Mouse (Mus musculus) kidney, adult 8-10 months (tissue): ENCODE results near the gene Tecpr1.

Experiments
- DNase-seq, 2 experiments: peaks; one replicate each; pipeline ENCODE4 v3.0.0; 2022

Gene Tecpr1

DNA sequence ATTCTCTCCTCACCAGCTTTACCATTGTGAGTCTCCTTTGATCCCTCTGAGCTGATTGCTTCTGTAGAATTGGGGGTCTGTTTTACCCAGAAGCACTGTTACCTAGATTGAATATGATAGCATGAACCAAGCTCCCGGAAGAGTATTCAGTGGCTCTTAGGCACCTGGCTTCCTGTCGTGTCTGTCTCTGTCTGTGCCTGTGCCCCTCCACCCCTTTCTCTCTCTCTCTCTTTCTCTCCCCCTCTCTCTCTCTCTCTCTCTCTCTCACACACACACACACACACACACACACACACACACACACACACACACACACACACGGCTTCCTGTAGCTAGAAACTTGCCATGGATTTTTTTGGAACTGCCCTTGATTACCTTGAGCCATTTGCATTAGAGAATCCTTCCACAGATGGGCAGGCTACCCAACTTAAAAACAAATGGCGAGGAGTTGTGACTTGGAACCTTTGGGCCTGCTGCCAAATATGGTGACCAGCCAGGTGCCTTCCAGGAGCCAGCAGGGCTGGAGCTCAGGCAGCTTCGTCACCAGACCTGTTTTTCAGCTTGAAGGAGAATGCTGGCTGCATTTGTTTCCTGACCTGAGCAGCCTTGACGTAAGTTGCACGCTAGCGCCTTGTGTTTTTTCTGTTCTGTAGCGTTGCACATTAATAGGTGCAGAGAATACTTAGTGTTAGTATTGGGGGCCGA, 60.5 kb downstream of the Tecpr1 start:
- peak; percentile 79 to 90 for DNase-seq

GRCm38 (mm10) chr5:144162080-144162812, 61.2 kb downstream of the Tecpr1 start:
- no peak for DNase-seq

DNA sequence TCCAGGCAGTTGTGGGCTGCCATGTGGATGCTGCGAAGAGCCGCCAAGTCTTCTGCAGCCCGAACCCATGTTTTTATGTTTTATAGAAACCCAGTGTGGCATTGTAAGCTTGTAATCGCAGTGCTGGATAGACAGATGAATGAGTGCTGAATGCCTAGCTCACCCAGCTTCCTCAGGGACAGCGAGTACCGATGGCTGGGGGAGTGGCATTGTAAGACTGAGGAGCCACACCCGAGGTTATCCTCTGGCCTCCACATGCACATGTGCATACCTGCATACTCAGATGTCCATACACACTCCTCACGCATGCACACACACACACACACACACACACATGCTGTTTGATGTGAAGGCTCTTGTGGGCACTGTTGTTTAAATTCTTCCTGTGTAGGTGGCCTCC, 64.3 kb downstream of the Tecpr1 start:
- DNase-seq: no peak

GRCm38 (mm10) chr5:144158604-144159003, 64.8 kb downstream of the Tecpr1 start:
- DNase-seq: peak; percentile 93

- DNase-seq: peak; percentile 57 to 73
Observed at GRCm38 (mm10) chr5:144154528-144154927, 68.9 kb downstream of the Tecpr1 start.

GRCm38 (mm10) chr5:144151270-144151669, 72.1 kb downstream of the Tecpr1 start:
- DNase-seq: no peak

DNA sequence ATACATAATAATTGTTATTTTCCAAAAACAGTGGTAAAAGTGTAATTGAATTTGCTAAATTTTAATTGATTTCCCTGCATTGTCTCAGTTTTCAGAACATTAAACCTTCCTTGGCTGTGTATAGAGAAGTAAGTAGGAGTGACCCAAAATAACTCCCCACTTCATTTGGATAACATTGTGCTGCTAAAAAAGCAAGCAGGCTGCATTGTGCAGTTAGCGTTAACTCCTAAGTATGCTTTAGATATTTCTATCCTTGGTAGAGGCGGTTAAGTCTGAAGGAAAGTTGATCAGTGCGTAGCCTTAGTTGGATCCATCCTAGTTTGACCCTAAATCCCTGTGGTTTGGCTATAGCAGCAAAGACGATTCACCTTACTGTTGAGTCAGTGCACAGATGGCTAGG, 73.9 kb downstream of the Tecpr1 start:
- no peak for DNase-seq

- DNase-seq: no peak
Observed at GRCm38 (mm10) chr5:144146898-144147297, 76.5 kb downstream of the Tecpr1 start.
